Mouse (Mus musculus): Measurements from ENCODE around the gene Srp72. TPM values are rescaled to one million over a fixed set of nuclear protein-coding genes. Genes with fewer than 3 reads are reported as not detected.

Srp72 gene
- polyA plus RNA-seq, 1 experiment from 2014 or later, result 55.9 TPM

Other genes starting within 250 kb of the Srp72 start
- gene Aasdh, start 69.2 kb upstream of the Srp72 start, polyA plus RNA-seq (2015; fragmentation: Nextera tagmentation; extraction: Ambion mirVana), result 6.4 and 10.1 TPM in 2 replicates
- 216 and 252 TPM in 2 replicates for gene Paics, start 23.4 kb upstream of the Srp72 start, polyA plus RNA-seq (2015; fragmentation: Nextera tagmentation; extraction: Ambion mirVana)
- 38.5 and 45.7 TPM in 2 replicates for gene Ppat, start 23.1 kb upstream of the Srp72 start, polyA plus RNA-seq (2015; fragmentation: Nextera tagmentation; extraction: Ambion mirVana)
- 0.32 TPM in 1 of 2 replicates, not detected in the other for gene Arl9, start 29.4 kb downstream of the Srp72 start, polyA plus RNA-seq (2015; fragmentation: Nextera tagmentation; extraction: Ambion mirVana)
- 0.38 and 0.40 TPM in 2 replicates for gene Thegl, start 41.3 kb downstream of the Srp72 start, polyA plus RNA-seq (2015; fragmentation: Nextera tagmentation; extraction: Ambion mirVana)
- gene Hopx, start 140.4 kb downstream of the Srp72 start, polyA plus RNA-seq (2015; fragmentation: Nextera tagmentation; extraction: Ambion mirVana), result 0.14 TPM in 1 of 2 replicates, not detected in the other
- 0.17 TPM in 1 of 2 replicates, not detected in the other for gene Spink2, start 236.8 kb downstream of the Srp72 start, polyA plus RNA-seq (2015; fragmentation: Nextera tagmentation; extraction: Ambion mirVana)